In genomic region chr4:45848825-45849156, GRCm38 (mm10) we compare ENCODE assay signal across 13 mouse cellular contexts. TPM values are rescaled to one million over a fixed set of nuclear protein-coding genes. Genes with fewer than 3 reads are reported as not detected.
DNase-seq lines count a peak whose midpoint lies in the region; ATAC-seq and TF ChIP-seq lines count a peak whose summit lies in the region.
"Had no signal": no experiment of that assay in that cellular context is flagged by ENCODE, and none has a peak within 500 bp of the region (broad histone marks: within the 10 kb centered on the region; RNA-seq: fewer than 3 reads in every experiment).

No protein-coding gene starts in this region.

- peak; percentile 83 for DNase-seq in midbrain, embryonic 11.5 days (ENCODE audit: low spot score, missing footprints)
- no peak for DNase-seq in liver, embryonic 11.5 days (ENCODE audit: low spot score)
- DNase-seq in cerebellum, adult 11 months: no peak
- DNase-seq in c-Kit-positive CD71-positive TER-119-positive erythroid progenitor cells, embryonic 14.5 days (ENCODE audit: low spot score): no peak
- DNase-seq: cerebellum, postnatal 14 days; layer of hippocampus, postnatal 36 days; lung, adult 2 months; spleen, adult 18-20 months had no signal

- peaks cover 5% of the 10 kb centered on the region; the same call in 1 of the 2 replicates for H3K4me1 ChIP-seq in midbrain, embryonic 11.5 days (ENCODE audit: control insufficient read depth, insufficient read depth, low read length)
- peaks cover 13% of the 10 kb centered on the region for H3K4me1 ChIP-seq in midbrain, embryonic 13.5 days (replicated peaks)
- peaks cover 13% of the 10 kb centered on the region for H3K4me1 ChIP-seq in kidney, embryonic 16.5 days (ENCODE audit: insufficient read depth, low read length)
- 0 out of 2 replicates have a peak, but pooled peaks cover 2% of the 10 kb centered on the region for H3K4me1 ChIP-seq in liver, embryonic 11.5 days (replicated peaks; ENCODE audit: control insufficient read depth, insufficient read depth, low read length)
- H3K4me1 ChIP-seq in small intestine, adult 2 months (ENCODE audit: control insufficient read depth, insufficient read depth, insufficient read length, low read length): peaks cover 12% of the 10 kb centered on the region
- no peaks in the 10 kb centered on the region for H3K4me1 ChIP-seq in forebrain, embryonic 16.5 days (replicated peaks; ENCODE audit: control insufficient read depth, insufficient read depth, low read length)

- no peak for TF ChIP-seq POLR2A in small intestine, adult 2 months (IDR thresholded peaks at IDR 0.05; ENCODE audit: low read depth, low read length)

- no peak for TF ChIP-seq CTCF in small intestine, adult 2 months (IDR thresholded peaks at IDR 0.05; ENCODE audit: extremely low read depth, insufficient read length, insufficient replicate concordance, low read depth, low read length)

- no peak overlapping the region for H3K9ac ChIP-seq in midbrain, embryonic 11.5 days (ENCODE audit: low read length)
- no peak overlapping the region for H3K9ac ChIP-seq in midbrain, embryonic 13.5 days (replicated peaks)
- no peak overlapping the region for H3K9ac ChIP-seq in kidney, embryonic 16.5 days (replicated peaks; ENCODE audit: low read length)
- H3K9ac ChIP-seq in liver, embryonic 11.5 days (ENCODE audit: low read depth, low read length): no peak overlapping the region
- no peak overlapping the region for H3K9ac ChIP-seq in forebrain, embryonic 16.5 days (replicated peaks; ENCODE audit: low read depth, low read length)

- 47% methylated on average over 10 of the region's 10 CpGs for WGBS in midbrain, embryonic 11.5 days
- 48% methylated on average over 10 of the region's 10 CpGs for WGBS in midbrain, embryonic 13.5 days
- 10% methylated on average over 10 of the region's 10 CpGs for WGBS in kidney, embryonic 16.5 days
- 31% methylated on average over 10 of the region's 10 CpGs for WGBS in liver, embryonic 11.5 days
- 18% methylated on average over 10 of the region's 10 CpGs for WGBS in small intestine, adult 2 months
- 44% methylated on average over 10 of the region's 10 CpGs for WGBS in forebrain, embryonic 16.5 days

- ATAC-seq in midbrain, embryonic 11.5 days (ENCODE audit: low FRiP score): no peak
- no peak for ATAC-seq in midbrain, embryonic 13.5 days
- no peak for ATAC-seq in kidney, embryonic 16.5 days (ENCODE audit: low FRiP score, low TSS enrichment)
- no peak for ATAC-seq in liver, embryonic 11.5 days (replicated peaks; ENCODE audit: low FRiP score)
- no peak for ATAC-seq in forebrain, embryonic 16.5 days
- ATAC-seq: Patski had no signal

- H3K27me3 ChIP-seq in midbrain, embryonic 11.5 days (ENCODE audit: control insufficient read depth, insufficient read depth, low read length): peaks cover 3% of the 10 kb centered on the region; the same call in 1 of the 2 replicates
- 0 out of 2 replicates have a peak, but pooled peaks cover 10% of the 10 kb centered on the region for H3K27me3 ChIP-seq in midbrain, embryonic 13.5 days
- H3K27me3 ChIP-seq in kidney, embryonic 16.5 days (ENCODE audit: insufficient read depth, low read length): no peaks in the 10 kb centered on the region
- peaks cover 9% of the 10 kb centered on the region; the same call in 1 of the 2 replicates for H3K27me3 ChIP-seq in liver, embryonic 11.5 days (replicated peaks; ENCODE audit: control insufficient read depth, insufficient read depth, low read length)
- H3K27me3 ChIP-seq in small intestine, adult 2 months (ENCODE audit: control insufficient read depth, insufficient read depth, low read length): no peaks in the 10 kb centered on the region
- H3K27me3 ChIP-seq in forebrain, embryonic 16.5 days (replicated peaks; ENCODE audit: control insufficient read depth, insufficient read depth, low read length): no peaks in the 10 kb centered on the region
- H3K27me3 ChIP-seq: Patski had no signal

- no peaks in the 10 kb centered on the region for H3K9me3 ChIP-seq in midbrain, embryonic 11.5 days (ENCODE audit: control insufficient read depth, low read length)
- no peaks in the 10 kb centered on the region for H3K9me3 ChIP-seq in midbrain, embryonic 13.5 days
- no peaks in the 10 kb centered on the region for H3K9me3 ChIP-seq in kidney, embryonic 16.5 days (ENCODE audit: low read length)
- H3K9me3 ChIP-seq in liver, embryonic 11.5 days (ENCODE audit: control insufficient read depth, low read length): no peaks in the 10 kb centered on the region
- H3K9me3 ChIP-seq in forebrain, embryonic 16.5 days (ENCODE audit: control insufficient read depth, low read length): no peaks in the 10 kb centered on the region

- H3K4me2 ChIP-seq in midbrain, embryonic 11.5 days: no peak overlapping the region
- H3K4me2 ChIP-seq in midbrain, embryonic 13.5 days (replicated peaks): no peak overlapping the region
- H3K4me2 ChIP-seq in kidney, embryonic 16.5 days (replicated peaks; ENCODE audit: low read depth, low read length): peak overlapping the region; percentile 20; the same call in 1 of the 2 replicates
- peak overlapping the region; percentile 40 for H3K4me2 ChIP-seq in liver, embryonic 11.5 days
- no peak overlapping the region for H3K4me2 ChIP-seq in forebrain, embryonic 16.5 days (ENCODE audit: low read length)

- H3K4me3 ChIP-seq in midbrain, embryonic 11.5 days (ENCODE audit: low read depth, low read length): no peak overlapping the region
- H3K4me3 ChIP-seq in midbrain, embryonic 13.5 days (replicated peaks): no peak overlapping the region
- H3K4me3 ChIP-seq in kidney, embryonic 16.5 days (ENCODE audit: low read length): 0 out of 2 replicates have a peak overlapping the region, but pooled peaks have one; percentile 0
- H3K4me3 ChIP-seq in liver, embryonic 11.5 days (ENCODE audit: low read depth, low read length): peak overlapping the region; percentile 3; the same call in 1 of the 2 replicates
- H3K4me3 ChIP-seq in small intestine, adult 2 months (ENCODE audit: low read depth, low read length): peak overlapping the region; percentile 60
- no peak overlapping the region for H3K4me3 ChIP-seq in forebrain, embryonic 16.5 days (replicated peaks; ENCODE audit: low read length)

- H3K36me3 ChIP-seq in midbrain, embryonic 11.5 days (ENCODE audit: control insufficient read depth, insufficient read depth, low read length): no peaks in the 10 kb centered on the region
- H3K36me3 ChIP-seq in midbrain, embryonic 13.5 days: no peaks in the 10 kb centered on the region
- H3K36me3 ChIP-seq in kidney, embryonic 16.5 days (ENCODE audit: insufficient read depth, low read length): no peaks in the 10 kb centered on the region
- H3K36me3 ChIP-seq in liver, embryonic 11.5 days (ENCODE audit: control insufficient read depth, insufficient read depth, low read length): no peaks in the 10 kb centered on the region
- no peaks in the 10 kb centered on the region for H3K36me3 ChIP-seq in small intestine, adult 2 months (ENCODE audit: control insufficient read depth, insufficient read depth, low read length)
- no peaks in the 10 kb centered on the region for H3K36me3 ChIP-seq in forebrain, embryonic 16.5 days (ENCODE audit: control insufficient read depth, insufficient read depth)

- no peak overlapping the region for H3K27ac ChIP-seq in midbrain, embryonic 11.5 days (ENCODE audit: low read depth, low read length)
- H3K27ac ChIP-seq in midbrain, embryonic 13.5 days: no peak overlapping the region
- no peak overlapping the region for H3K27ac ChIP-seq in kidney, embryonic 16.5 days (ENCODE audit: low read length)
- H3K27ac ChIP-seq in liver, embryonic 11.5 days (ENCODE audit: low read depth, low read length): no peak overlapping the region
- H3K27ac ChIP-seq in small intestine, adult 2 months (ENCODE audit: insufficient read depth, low read depth, low read length): peak overlapping the region; percentile 52
- no peak overlapping the region for H3K27ac ChIP-seq in forebrain, embryonic 16.5 days (ENCODE audit: low read length)

RNA-seq across cellular contexts. Expression of gene Stra6l, which starts 0.3 kb away (rescaled TPM):
- polyA plus RNA-seq in midbrain, embryonic 11.5 days (2014; fragmentation: Nextera tagmentation; extraction: Ambion mirVana): 0.11 and 0.59 TPM in 2 replicates
- 1.1 and 1.2 TPM in 2 replicates for polyA plus RNA-seq in midbrain, embryonic 13.5 days (2015; fragmentation: Nextera tagmentation; extraction: Ambion mirVana)
- 0.92 and 1.2 TPM in 2 replicates for polyA plus RNA-seq in kidney, embryonic 16.5 days (2015; fragmentation: Nextera tagmentation; extraction: Ambion mirVana)
- 2.5 and 3.1 TPM in 2 replicates for polyA plus RNA-seq in liver, embryonic 11.5 days (2014; fragmentation: Nextera tagmentation; extraction: Ambion mirVana)
- 2.3 and 7.1 TPM in 2 replicates for polyA plus RNA-seq in small intestine, adult 2 months (2012; rRNA removed)
- 1.6 TPM in 2 replicates for polyA plus RNA-seq in forebrain, embryonic 16.5 days (2015; fragmentation: Nextera tagmentation; extraction: Ambion mirVana)

RNA-seq across cellular contexts. Expression of gene Igfbpl1, which starts 22.1 kb away (rescaled TPM):
- 55.9 and 57.5 TPM in 2 replicates for polyA plus RNA-seq in midbrain, embryonic 11.5 days (2014; fragmentation: Nextera tagmentation; extraction: Ambion mirVana)
- polyA plus RNA-seq in midbrain, embryonic 13.5 days (2015; fragmentation: Nextera tagmentation; extraction: Ambion mirVana): 69.9 and 83.3 TPM in 2 replicates
- polyA plus RNA-seq in kidney, embryonic 16.5 days (2015; fragmentation: Nextera tagmentation; extraction: Ambion mirVana): 0.12 TPM in 1 of 2 replicates, not detected in the other
- 0.26 and 0.40 TPM in 2 replicates for polyA plus RNA-seq in liver, embryonic 11.5 days (2014; fragmentation: Nextera tagmentation; extraction: Ambion mirVana)
- polyA plus RNA-seq in small intestine, adult 2 months (2012; rRNA removed): 0.42 TPM in 1 of 2 replicates, not detected in the other
- 94.2 and 109 TPM in 2 replicates for polyA plus RNA-seq in forebrain, embryonic 16.5 days (2015; fragmentation: Nextera tagmentation; extraction: Ambion mirVana)
- polyA plus RNA-seq: Patski had no signal

RNA-seq across cellular contexts. Expression of gene Ccdc180, which starts 41.3 kb away (rescaled TPM):
- 0.08 TPM in 1 of 2 replicates, not detected in the other for polyA plus RNA-seq in midbrain, embryonic 11.5 days (2014; fragmentation: Nextera tagmentation; extraction: Ambion mirVana)
- 0.14 and 0.43 TPM in 2 replicates for polyA plus RNA-seq in midbrain, embryonic 13.5 days (2015; fragmentation: Nextera tagmentation; extraction: Ambion mirVana)
- polyA plus RNA-seq in kidney, embryonic 16.5 days (2015; fragmentation: Nextera tagmentation; extraction: Ambion mirVana): 0.79 and 0.86 TPM in 2 replicates
- 0.04 and 0.10 TPM in 2 replicates for polyA plus RNA-seq in liver, embryonic 11.5 days (2014; fragmentation: Nextera tagmentation; extraction: Ambion mirVana)
- polyA plus RNA-seq in small intestine, adult 2 months (2012; rRNA removed): not detected in 2 replicates
- polyA plus RNA-seq in forebrain, embryonic 16.5 days (2015; fragmentation: Nextera tagmentation; extraction: Ambion mirVana): 0.30 and 0.35 TPM in 2 replicates
- polyA plus RNA-seq: Patski had no signal

RNA-seq across cellular contexts. Expression of gene Aldh1b1, which starts 50.0 kb away (rescaled TPM):
- polyA plus RNA-seq in midbrain, embryonic 11.5 days (2014; fragmentation: Nextera tagmentation; extraction: Ambion mirVana): 3.1 TPM in 2 replicates
- 15.8 and 17.6 TPM in 2 replicates for polyA plus RNA-seq in midbrain, embryonic 13.5 days (2015; fragmentation: Nextera tagmentation; extraction: Ambion mirVana)
- 10.7 and 11.8 TPM in 2 replicates for polyA plus RNA-seq in kidney, embryonic 16.5 days (2015; fragmentation: Nextera tagmentation; extraction: Ambion mirVana)
- polyA plus RNA-seq in liver, embryonic 11.5 days (2014; fragmentation: Nextera tagmentation; extraction: Ambion mirVana): 10.5 and 13.0 TPM in 2 replicates
- 55.3 and 276 TPM in 2 replicates for polyA plus RNA-seq in small intestine, adult 2 months (2012; rRNA removed)
- polyA plus RNA-seq in forebrain, embryonic 16.5 days (2015; fragmentation: Nextera tagmentation; extraction: Ambion mirVana): 30.9 and 31.8 TPM in 2 replicates

Comparison
In these comparisons a context has a peak if more than half of its experiments do, and no peak if none do; other contexts are left out.
1. H3K4me2 ChIP-seq: peak in kidney, embryonic 16.5 days (single experiment) and liver, embryonic 11.5 days (single experiment); none in midbrain, embryonic 11.5 days (single experiment), midbrain, embryonic 13.5 days (single experiment) and forebrain, embryonic 16.5 days (single experiment).
2. H3K4me3 ChIP-seq: peak in kidney, embryonic 16.5 days (single experiment), liver, embryonic 11.5 days (single experiment) and small intestine, adult 2 months (single experiment); none in midbrain, embryonic 11.5 days (single experiment), midbrain, embryonic 13.5 days (single experiment) and forebrain, embryonic 16.5 days (single experiment).
3. RNA of gene Igfbpl1, which starts 22.1 kb away (polyA plus RNA-seq): 94.2 to 109 TPM in forebrain, embryonic 16.5 days, 69.9 to 83.3 TPM in midbrain, embryonic 13.5 days and 55.9 to 57.5 TPM in midbrain, embryonic 11.5 days; 0.42 TPM in small intestine, adult 2 months, 0.26 to 0.40 TPM in liver, embryonic 11.5 days and 0.12 TPM in kidney, embryonic 16.5 days; every median in the first group is over 10 times any median in the second.